Mouse (Mus musculus) gonadal fat pad, adult 2 months (tissue): ENCODE measurements around the gene Ccdc148. TPM values are rescaled to one million over a fixed set of nuclear protein-coding genes. Genes with fewer than 3 reads are reported as not detected.

Experiments used
- DNase-seq: peaks from one replicate; pipeline ENCODE4 v3.0.0-alpha.2; 2012; ENCODE audit warnings: low read depth
- polyA plus RNA-seq: library from polyadenylated mRNA; depleted of rRNA; stranded (reverse); fragments of >200 nt; gene quantifications from 2 replicates; pipeline ENCODE4 v1.2.3, GENCODE M21; 2012

The Ccdc148 gene
- polyA plus RNA-seq, 1 experiment = 0.27 TPM

GRCm38 (mm10) chr2:59179487-59179886 is 19.0 kb upstream of the Ccdc148 start:
- DNase-seq = no peak

DNA sequence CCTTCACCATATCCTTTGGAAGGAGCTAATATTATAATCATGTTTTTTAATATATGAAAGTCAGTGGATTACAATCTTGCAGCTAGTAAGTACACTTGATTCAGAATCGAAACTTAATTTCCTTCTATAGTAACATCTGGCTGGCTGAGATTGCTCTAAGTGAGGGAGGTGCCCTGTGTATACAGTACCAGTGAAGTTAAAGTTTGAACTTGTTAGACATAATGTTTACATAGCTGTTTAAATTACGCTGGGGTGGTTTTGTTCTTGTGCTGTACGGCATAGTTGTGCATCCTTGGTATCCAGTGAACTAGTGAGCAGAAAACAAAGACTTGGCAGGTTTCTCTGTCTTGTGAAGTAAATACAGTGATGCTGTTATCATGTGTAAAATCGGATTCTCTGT is 18.5 kb upstream of the Ccdc148 start:
- no peak for DNase-seq

GRCm38 (mm10) chr2:59178191-59178590 is 17.7 kb upstream of the Ccdc148 start:
- DNase-seq = no peak

DNA sequence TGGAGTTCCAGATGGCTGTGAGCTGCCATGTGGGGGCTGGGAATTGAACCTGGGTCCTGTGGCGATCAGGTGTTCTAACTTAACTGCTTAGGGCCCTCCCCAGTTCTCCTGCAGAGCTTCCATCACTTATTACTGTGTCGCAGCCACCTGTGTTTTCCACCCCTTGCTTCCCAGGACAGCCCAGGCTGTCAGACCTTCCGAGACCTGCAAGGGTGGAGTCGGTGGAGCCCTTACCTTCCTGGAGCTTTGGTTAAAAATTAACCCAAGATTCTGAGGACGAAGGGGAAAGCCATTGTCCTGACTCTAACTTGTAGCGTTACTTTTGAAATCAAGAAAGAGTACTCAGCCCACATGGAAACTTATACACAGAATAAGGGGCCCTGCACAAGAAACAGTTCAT is 15.4 kb upstream of the Ccdc148 start:
- no peak for DNase-seq

DNA sequence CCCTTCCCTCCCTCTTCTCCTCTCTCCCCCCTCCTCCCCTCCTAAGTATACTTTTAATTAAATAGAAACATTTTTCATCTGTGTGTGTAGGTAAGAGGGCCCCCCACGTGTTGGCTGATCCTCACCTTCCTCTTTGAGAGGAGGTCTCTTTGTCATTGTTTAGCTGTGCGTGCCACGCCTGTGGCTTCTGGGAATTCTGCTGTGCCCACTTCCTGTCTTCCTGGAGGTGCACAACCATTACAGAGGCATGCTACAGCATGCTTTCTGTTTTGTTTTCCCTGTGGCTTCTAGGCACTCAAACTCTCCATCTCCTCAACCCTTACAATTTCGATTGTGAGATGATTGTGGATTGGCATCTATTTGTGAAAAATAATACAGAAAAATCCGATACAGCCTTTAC is 11.1 kb upstream of the Ccdc148 start:
- DNase-seq = no peak

GRCm38 (mm10) chr2:59170593-59170992 is 10.1 kb upstream of the Ccdc148 start:
- DNase-seq = no peak

DNA sequence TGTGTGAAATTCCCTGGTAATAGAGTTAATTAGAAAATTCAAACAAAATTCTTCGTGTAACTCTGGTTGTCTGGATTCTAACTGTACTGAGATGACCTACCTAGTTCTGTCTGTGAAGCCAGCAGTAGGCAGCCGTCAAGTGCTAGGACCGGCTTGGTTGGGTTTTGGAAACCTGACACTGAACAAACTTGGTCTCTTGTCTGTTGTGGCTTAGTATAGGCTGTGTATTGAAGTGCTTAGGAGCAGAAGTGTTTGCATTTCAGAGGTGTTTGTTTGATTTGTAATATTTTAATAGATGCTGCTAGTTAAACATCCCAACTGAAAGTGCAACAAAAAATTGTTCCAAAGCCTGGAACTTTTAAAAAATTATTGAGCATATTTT is 9.7 kb upstream of the Ccdc148 start:
- DNase-seq = no peak

- no peak for DNase-seq
These were observed 9.2 kb upstream of the Ccdc148 start for GRCm38 (mm10) chr2:59169572-59170207.

DNA sequence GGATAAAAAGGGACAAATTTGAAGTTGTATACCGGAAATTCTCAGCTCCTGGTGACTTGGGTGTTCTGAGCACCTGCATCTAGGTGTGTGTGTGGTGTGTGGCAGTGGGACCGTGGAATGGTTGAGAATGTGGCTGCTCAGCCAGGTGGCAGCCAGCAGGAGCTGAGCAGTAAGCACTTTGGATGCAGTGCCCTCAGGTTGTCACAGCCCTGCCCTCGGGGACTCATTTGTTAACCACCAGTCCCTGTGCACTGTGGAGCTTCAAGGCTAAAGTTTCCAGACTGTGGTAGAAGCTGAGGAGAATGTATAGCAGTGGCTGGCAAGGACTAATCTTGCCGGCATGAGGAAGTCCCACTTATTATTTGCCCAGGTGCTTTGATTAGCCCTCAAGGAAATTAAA is 7.3 kb upstream of the Ccdc148 start:
- DNase-seq = no peak

- no peak for DNase-seq
These were observed 6.5 kb upstream of the Ccdc148 start for GRCm38 (mm10) chr2:59166976-59167375.

DNA sequence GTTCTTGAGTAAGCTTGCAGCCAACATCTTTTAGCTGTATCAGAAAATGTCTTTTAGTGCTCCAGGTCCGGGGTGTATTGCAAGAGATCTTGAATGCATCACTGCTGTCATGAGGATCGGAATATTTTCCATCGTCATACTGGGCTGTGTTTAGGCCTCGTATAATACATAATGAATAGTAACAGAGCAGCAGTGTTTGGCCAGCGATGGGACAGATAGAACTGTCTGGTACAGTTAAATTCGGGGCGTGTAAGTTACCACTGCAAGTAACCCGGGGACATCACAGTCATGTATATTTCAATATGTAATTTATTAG is 1.8 kb upstream of the Ccdc148 start:
- DNase-seq = no peak

DNA sequence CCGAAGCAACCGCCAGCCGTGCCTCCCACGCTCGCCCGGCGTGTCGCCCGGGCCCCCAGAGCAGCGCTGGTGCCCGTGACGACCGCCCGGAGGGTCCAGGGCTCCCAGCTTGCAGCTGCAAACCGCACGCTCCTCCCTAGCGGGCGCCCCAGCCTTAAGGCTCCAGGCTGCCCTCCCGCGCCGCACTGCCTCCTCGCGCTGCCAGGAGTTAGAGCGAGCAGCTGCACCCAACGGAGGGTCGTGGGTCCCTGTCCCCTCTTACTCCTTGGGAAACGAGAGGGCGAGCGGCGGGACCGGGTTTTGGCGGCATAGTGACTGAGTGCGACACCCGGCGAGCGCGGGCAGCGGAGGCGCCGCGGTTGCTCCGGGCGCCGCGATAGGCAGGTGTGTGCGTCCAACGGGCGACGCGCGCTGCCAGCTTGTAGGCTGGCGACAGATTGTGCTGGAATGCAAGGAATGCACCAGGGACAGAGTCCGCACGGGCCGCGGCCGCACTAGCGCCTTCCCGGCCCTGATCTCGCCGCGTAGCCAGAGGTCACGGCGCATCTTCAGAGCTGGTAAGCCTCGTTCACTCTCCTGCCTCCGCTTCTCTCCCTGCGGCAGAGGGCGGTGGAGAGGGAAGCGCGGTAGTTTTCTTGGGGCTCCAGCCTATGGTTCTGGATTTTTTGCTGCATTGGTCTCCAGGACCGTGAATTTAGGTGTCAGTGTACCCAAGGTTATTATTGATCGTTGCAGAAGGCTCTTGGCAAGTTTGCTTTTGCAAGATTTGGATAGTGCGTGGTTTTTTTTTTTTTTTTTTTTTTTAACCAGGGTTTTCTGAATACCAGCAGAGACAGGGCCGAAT is 1.2 kb upstream of the Ccdc148 start:
- no peak for DNase-seq

DNA sequence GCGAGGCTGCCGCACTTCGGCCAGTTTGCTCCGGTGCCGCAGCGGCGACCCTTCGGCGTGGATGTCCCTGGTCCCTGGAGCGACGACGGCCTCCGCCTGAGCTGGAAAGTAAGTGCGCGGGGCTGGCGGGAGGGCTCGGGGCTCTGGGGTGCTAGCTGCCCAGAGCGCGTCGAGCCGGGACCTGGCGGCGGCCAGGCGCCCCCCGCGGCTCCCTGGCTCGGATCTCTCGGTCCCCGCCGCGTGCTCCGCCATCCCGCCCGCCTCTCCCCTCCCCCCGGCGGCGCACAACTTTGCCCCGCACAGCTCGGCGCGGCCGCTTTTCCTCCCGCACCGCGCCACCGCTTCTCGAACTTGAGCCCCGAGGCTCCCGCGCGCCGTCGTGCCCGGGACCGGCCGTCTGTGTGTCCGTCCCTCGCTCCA is 548 bp upstream of the Ccdc148 start:
- DNase-seq = no peak

DNA sequence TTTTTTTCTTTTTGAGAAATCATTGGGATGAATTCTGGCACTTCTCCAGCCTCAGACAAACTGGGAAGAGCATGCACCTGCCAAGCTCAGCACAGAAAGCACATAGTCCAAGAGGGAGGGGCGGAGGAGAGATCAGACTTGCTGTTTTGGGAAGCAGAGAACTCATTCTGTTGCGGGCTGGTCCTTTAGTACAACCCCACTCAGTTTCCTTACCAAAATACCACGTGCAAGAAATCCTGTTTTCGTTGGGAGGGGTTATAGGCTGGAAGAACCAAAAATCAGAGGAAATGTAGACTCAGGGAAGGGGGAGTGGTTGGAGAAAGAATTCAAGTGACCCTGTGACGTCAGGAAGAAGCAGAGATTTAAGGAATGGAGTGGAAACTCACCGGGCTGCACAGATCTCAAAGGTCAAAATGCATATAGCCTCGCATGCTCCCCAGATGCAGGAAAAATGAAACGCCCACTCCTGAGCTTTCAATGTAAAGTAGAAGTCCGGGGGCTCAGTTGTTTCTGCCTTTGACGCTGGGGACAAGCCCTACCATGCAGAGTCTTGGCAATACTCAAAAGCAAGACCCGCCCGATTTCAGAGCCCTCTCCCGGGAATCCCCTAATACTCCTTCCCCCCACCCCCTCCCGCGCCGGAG is 400 bp downstream of the Ccdc148 start:
- DNase-seq = no peak

- no peak for DNase-seq
These were observed 2.4 kb downstream of the Ccdc148 start for GRCm38 (mm10) chr2:59158117-59158516.

GRCm38 (mm10) chr2:59155428-59155827 is 5.1 kb downstream of the Ccdc148 start:
- no peak for DNase-seq

DNA sequence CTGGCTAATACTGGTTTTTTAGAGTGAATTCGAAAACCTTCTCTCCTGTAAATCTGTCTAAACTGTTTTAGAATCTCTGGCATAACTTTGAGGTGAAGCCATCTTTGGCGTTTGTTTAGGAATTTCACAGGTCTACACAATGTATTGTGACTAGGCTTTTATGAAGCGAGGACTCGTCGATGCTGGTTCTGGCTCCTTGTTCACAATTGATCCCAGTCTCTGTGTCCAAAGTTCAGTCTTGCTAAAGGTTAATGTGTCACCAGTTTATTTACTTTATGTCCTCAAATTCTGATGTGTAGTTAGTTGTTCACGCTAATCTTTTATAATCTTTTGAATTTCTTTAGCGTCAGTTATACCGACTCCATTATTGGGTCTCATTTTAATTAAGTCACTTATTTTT is 29.4 kb downstream of the Ccdc148 start:
- no peak for DNase-seq

DNA sequence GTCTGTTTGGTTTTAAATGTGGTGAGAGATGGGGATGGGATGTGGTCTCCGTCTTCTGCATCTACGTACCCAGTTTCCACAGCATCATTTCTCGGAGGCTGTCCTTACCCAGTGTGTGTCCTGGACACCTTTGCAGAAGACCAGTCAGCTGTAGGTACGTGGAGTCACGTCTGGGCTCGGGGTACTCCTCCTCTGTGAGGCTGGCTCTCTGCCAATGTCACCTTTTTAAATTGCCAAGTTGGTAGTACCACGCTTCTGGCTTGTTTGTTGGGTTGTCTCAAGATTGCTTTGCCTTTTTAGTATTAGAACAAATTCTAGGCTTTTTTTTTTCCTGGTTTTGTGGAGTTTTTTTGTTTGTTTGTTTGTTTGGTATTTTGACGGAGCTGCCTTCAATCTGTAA is 30.7 kb downstream of the Ccdc148 start:
- no peak for DNase-seq

GRCm38 (mm10) chr2:59129023-59129422 is 31.5 kb downstream of the Ccdc148 start:
- DNase-seq = no peak

- DNase-seq = no peak
These were observed 104.8 kb downstream of the Ccdc148 start for GRCm38 (mm10) chr2:59055615-59056145.

DNA sequence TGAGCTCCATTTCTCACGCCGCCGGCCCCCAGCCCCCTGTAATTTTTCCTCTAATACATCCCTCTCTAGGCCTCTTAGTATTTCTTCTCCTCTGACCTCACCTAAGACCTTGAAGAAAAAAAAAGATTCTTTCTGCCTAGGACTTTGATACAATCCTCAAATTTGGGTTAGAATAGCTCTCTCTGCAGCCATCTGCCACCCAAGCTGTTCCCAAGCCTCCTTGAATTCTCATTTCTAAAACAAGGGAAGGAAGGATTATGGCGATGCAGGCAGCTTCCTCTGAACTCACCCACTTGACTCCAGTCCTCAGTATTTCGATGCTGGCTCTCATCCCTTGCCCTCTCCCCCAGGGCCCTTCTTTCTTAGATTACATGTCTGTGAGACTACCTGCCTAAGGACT is 106.1 kb downstream of the Ccdc148 start:
- DNase-seq = no peak

- DNase-seq = no peak
These were observed 106.9 kb downstream of the Ccdc148 start for GRCm38 (mm10) chr2:59053461-59054039.
